Mouse (Mus musculus) liver, postnatal 0 days (tissue): ENCODE data around the gene B3gnt2.

Source experiments
- CTCF ChIP-seq: sonication (generic); IDR thresholded peaks from 2 replicates; pipeline ENCODE4 v1.5.1; 2016; ENCODE audit warnings: antibody characterized with exemption, low read depth
- EP300 ChIP-seq: IDR thresholded peaks from 2 replicates; pipeline ENCODE4 v1.6.1; 2016; ENCODE audit warnings: antibody characterized with exemption, low read depth, mild to moderate bottlenecking

- TF ChIP-seq CTCF (no peak), EP300 (no peak)
Observed at GRCm38 (mm10) chr11:22741436-22741835, 119.3 kb downstream of the B3gnt2 start.
